Comparison of ENCODE assay signal across 27 mouse cellular contexts in the genomic region with DNA sequence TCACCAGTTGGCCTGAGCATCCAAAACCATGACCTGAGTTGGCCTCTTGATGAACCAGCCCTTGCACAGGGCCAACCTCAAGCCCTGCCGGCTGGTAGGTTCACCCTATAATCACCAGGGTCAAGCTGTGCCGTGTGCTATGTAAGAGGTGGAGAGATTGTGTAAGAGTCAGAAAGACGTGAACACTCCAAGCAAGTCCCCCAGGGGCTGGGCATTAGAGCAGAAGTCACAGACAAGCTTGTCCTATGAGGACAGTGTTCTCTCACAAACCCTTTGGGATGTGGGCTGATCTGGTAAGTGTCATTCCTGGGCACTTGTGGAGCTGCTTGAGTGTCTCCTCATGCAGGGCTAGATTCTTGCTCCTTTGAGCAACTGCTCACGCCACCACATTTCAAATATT. TPM values are rescaled to one million over a fixed set of nuclear protein-coding genes. Genes with fewer than 3 reads are reported as not detected.
DNase-seq lines count a peak whose midpoint lies in the region; ATAC-seq lines count a peak whose summit lies in the region.
"Had no signal": no experiment of that assay in that cellular context is flagged by ENCODE, and none has a peak within 500 bp of the region (broad histone marks: within the 10 kb centered on the region; RNA-seq: fewer than 3 reads in every experiment).

No protein-coding gene starts in this region.

- peaks cover 57% of the 10 kb centered on the region for H3K4me1 ChIP-seq in heart, embryonic 12.5 days (replicated peaks)
- H3K4me1 ChIP-seq in heart, embryonic 11.5 days (ENCODE audit: control insufficient read depth, insufficient read depth, low read length): peaks cover 35% of the 10 kb centered on the region
- peaks cover 10% of the 10 kb centered on the region for H3K4me1 ChIP-seq in hindbrain, embryonic 10.5 days (replicated peaks)
- no peaks in the 10 kb centered on the region for H3K4me1 ChIP-seq in hindbrain, embryonic 11.5 days (replicated peaks; ENCODE audit: control insufficient read depth, insufficient read depth, low read length)
- H3K4me1 ChIP-seq: hindbrain, embryonic 15.5 days; neural tube, embryonic 13.5 days had no signal

- no peaks in the 10 kb centered on the region for H3K27me3 ChIP-seq in heart, embryonic 12.5 days (replicated peaks)
- no peaks in the 10 kb centered on the region for H3K27me3 ChIP-seq in heart, embryonic 11.5 days (ENCODE audit: control insufficient read depth, insufficient read depth, low read length)
- H3K27me3 ChIP-seq in hindbrain, embryonic 10.5 days (ENCODE audit: insufficient read depth, poor library complexity, severe bottlenecking): no peaks in the 10 kb centered on the region
- no peaks in the 10 kb centered on the region for H3K27me3 ChIP-seq in hindbrain, embryonic 11.5 days (ENCODE audit: control insufficient read depth, insufficient read depth, low read length)
- H3K27me3 ChIP-seq: heart, embryonic 15.5 days; hindbrain, embryonic 15.5 days; lung, embryonic 15.5 days; neural tube, embryonic 13.5 days; Patski; stomach, embryonic 15.5 days had no signal

- H3K4me2 ChIP-seq in heart, embryonic 12.5 days: no peak overlapping the region
- no peak overlapping the region for H3K4me2 ChIP-seq in heart, embryonic 11.5 days
- no peak overlapping the region for H3K4me2 ChIP-seq in hindbrain, embryonic 11.5 days (replicated peaks; ENCODE audit: low read depth, low read length)
- H3K4me2 ChIP-seq: heart, embryonic 15.5 days; hindbrain, embryonic 15.5 days; lung, embryonic 15.5 days; neural tube, embryonic 13.5 days; stomach, embryonic 15.5 days had no signal

- H3K27ac ChIP-seq in heart, embryonic 12.5 days (ENCODE audit: poor library complexity, severe bottlenecking): no peak overlapping the region
- H3K27ac ChIP-seq in heart, embryonic 11.5 days (ENCODE audit: low read depth, low read length): no peak overlapping the region
- no peak overlapping the region for H3K27ac ChIP-seq in hindbrain, embryonic 10.5 days
- no peak overlapping the region for H3K27ac ChIP-seq in hindbrain, embryonic 11.5 days (ENCODE audit: low read depth, low read length)
- H3K27ac ChIP-seq: forebrain, embryonic 10.5 days; heart, adult 2 months; heart, embryonic 15.5 days; hindbrain, embryonic 15.5 days; layer of hippocampus, adult 2 months; limb, embryonic 10.5 days; lung, embryonic 15.5 days; midbrain, embryonic 10.5 days; neural tube, embryonic 13.5 days; stomach, embryonic 15.5 days had no signal

- DNase-seq in lung, postnatal 36 days: peak; percentile 63
- DNase-seq in lung, postnatal 25 days (ENCODE audit: low spot score): no peak
- no peak for DNase-seq in hindbrain, embryonic 10.5 days (ENCODE audit: low spot score)
- DNase-seq in hindbrain, embryonic 11.5 days (ENCODE audit: low spot score): no peak
- DNase-seq: cerebellum, adult 18-20 months; cerebellum, postnatal 14 days; gastrocnemius, postnatal 25 days; heart, adult 2 months; heart, postnatal 36 days; kidney, adult 9 months; thymus, postnatal 4 days had no signal

- WGBS in heart, embryonic 12.5 days: 71% methylated on average over 4 of the region's 4 CpGs
- whole genome bisulfite sequencing in heart, embryonic 11.5 days (ENCODE audit: insufficient replicate concordance): 67% methylated on average over 4 of the region's 4 CpGs
- WGBS in hindbrain, embryonic 10.5 days: 87% methylated on average over 4 of the region's 4 CpGs
- WGBS in hindbrain, embryonic 11.5 days: 91% methylated on average over 4 of the region's 4 CpGs

- H3K36me3 ChIP-seq in heart, embryonic 12.5 days: no peaks in the 10 kb centered on the region
- H3K36me3 ChIP-seq in heart, embryonic 11.5 days (ENCODE audit: control insufficient read depth, insufficient read depth, low read length): no peaks in the 10 kb centered on the region
- no peaks in the 10 kb centered on the region for H3K36me3 ChIP-seq in hindbrain, embryonic 10.5 days
- H3K36me3 ChIP-seq in hindbrain, embryonic 11.5 days (ENCODE audit: control insufficient read depth, insufficient read depth, low read length): no peaks in the 10 kb centered on the region
- H3K36me3 ChIP-seq: forebrain, embryonic 10.5 days; heart, embryonic 15.5 days; hindbrain, embryonic 15.5 days; limb, embryonic 10.5 days; lung, embryonic 15.5 days; midbrain, embryonic 10.5 days; neural tube, embryonic 13.5 days; stomach, embryonic 15.5 days had no signal

- 0 out of 2 replicates have a peak, but pooled peaks have one; percentile 6 for ATAC-seq in heart, embryonic 12.5 days (ENCODE audit: insufficient number of reproducible peaks, low FRiP score)
- no peak for ATAC-seq in heart, embryonic 11.5 days (replicated peaks; ENCODE audit: insufficient number of reproducible peaks, low FRiP score, low TSS enrichment)
- peak; percentile 19; the same call in 1 of the 2 replicates for ATAC-seq in megakaryocyte, adult 5-6 weeks (ENCODE audit: poor library complexity, severe bottlenecking)
- no peak for ATAC-seq in hindbrain, embryonic 11.5 days (ENCODE audit: low FRiP score)
- ATAC-seq: forebrain, embryonic 16.5 days; midbrain, embryonic 16.5 days; Patski had no signal

- H3K9ac ChIP-seq in heart, embryonic 12.5 days: no peak overlapping the region
- H3K9ac ChIP-seq in heart, embryonic 11.5 days (ENCODE audit: low read depth, low read length): no peak overlapping the region
- no peak overlapping the region for H3K9ac ChIP-seq in hindbrain, embryonic 11.5 days (ENCODE audit: low read depth, low read length)
- H3K9ac ChIP-seq: heart, embryonic 15.5 days; hindbrain, embryonic 15.5 days; lung, embryonic 15.5 days; neural tube, embryonic 13.5 days; stomach, embryonic 15.5 days had no signal

- no peak overlapping the region for H3K4me3 ChIP-seq in heart, embryonic 12.5 days
- no peak overlapping the region for H3K4me3 ChIP-seq in heart, embryonic 11.5 days (ENCODE audit: low read depth, low read length)
- no peak overlapping the region for H3K4me3 ChIP-seq in hindbrain, embryonic 10.5 days
- no peak overlapping the region for H3K4me3 ChIP-seq in hindbrain, embryonic 11.5 days (ENCODE audit: low read depth, low read length)
- H3K4me3 ChIP-seq: forebrain, embryonic 10.5 days; heart, adult 2 months; heart, embryonic 15.5 days; hindbrain, embryonic 15.5 days; layer of hippocampus, adult 2 months; limb, embryonic 10.5 days; lung, embryonic 15.5 days; midbrain, embryonic 10.5 days; myocyte; neural tube, embryonic 13.5 days; stomach, embryonic 15.5 days had no signal

- H3K9me3 ChIP-seq in heart, embryonic 12.5 days (replicated peaks): no peaks in the 10 kb centered on the region
- no peaks in the 10 kb centered on the region for H3K9me3 ChIP-seq in heart, embryonic 11.5 days (replicated peaks; ENCODE audit: control insufficient read depth, low read length)
- no peaks in the 10 kb centered on the region for H3K9me3 ChIP-seq in hindbrain, embryonic 10.5 days
- H3K9me3 ChIP-seq in hindbrain, embryonic 11.5 days (ENCODE audit: control insufficient read depth, low read length): no peaks in the 10 kb centered on the region
- H3K9me3 ChIP-seq: forebrain, embryonic 10.5 days; heart, embryonic 15.5 days; hindbrain, embryonic 15.5 days; limb, embryonic 10.5 days; lung, embryonic 15.5 days; midbrain, embryonic 10.5 days; neural tube, embryonic 13.5 days; stomach, embryonic 15.5 days had no signal

RNA-seq across cellular contexts. Expression of a gene that starts 46.5 kb away (rescaled TPM):
- 43.0 and 45.6 TPM in 2 replicates for polyA plus RNA-seq in heart, embryonic 12.5 days (2016; fragmentation: Nextera tagmentation; extraction: Ambion mirVana)
- polyA plus RNA-seq in heart, embryonic 11.5 days (2014; fragmentation: Nextera tagmentation; extraction: Ambion mirVana): 41.1 and 43.4 TPM in 2 replicates
- 333 and 372 TPM in 2 replicates for total RNA-seq in megakaryocyte, adult 5-6 weeks (2015)
- 428 and 451 TPM in 2 replicates for total RNA-seq in megakaryocyte, adult 5-6 weeks (2017)
- polyA plus RNA-seq in hindbrain, embryonic 10.5 days (2016; fragmentation: Nextera tagmentation; extraction: Ambion mirVana): 8.0 and 12.4 TPM in 2 replicates
- polyA plus RNA-seq in hindbrain, embryonic 11.5 days (2014; fragmentation: Nextera tagmentation; extraction: Ambion mirVana): 13.1 and 16.6 TPM in 2 replicates

Comparison
In these comparisons a context has a peak if more than half of its experiments do, and no peak if none do; other contexts are left out.
1. ATAC-seq: peak in heart, embryonic 12.5 days (single experiment) and megakaryocyte, adult 5-6 weeks (single experiment); none in heart, embryonic 11.5 days (single experiment) and hindbrain, embryonic 11.5 days (single experiment).